Mouse (Mus musculus) forebrain, embryonic 16.5 days (tissue): Measurements from ENCODE around the gene Sfxn3. TPM values are rescaled to one million over a fixed set of nuclear protein-coding genes. Genes with fewer than 3 reads are reported as not detected.
A peak's percentile ranks its signal among the peaks of the same experiment; 100 is the strongest.
"Not testable (repeated sequence)": the region's sequence is repeated elsewhere in the genome, so short reads cannot be mapped to it uniquely, and the experiment has no call there.

Experiments used
- ATAC-seq: fragments of 200-750 bp; cut with Nextera tagmentation; 2 replicates; pipeline ENCODE4 v1.8.0; 2017; ENCODE audit warnings: mild to moderate bottlenecking, moderate library complexity
- H3K27ac ChIP-seq: fragments of 300-500 bp; sonication (generic); 2 replicates; pipeline ENCODE4 v1.5.1; 2014; ENCODE audit warnings: low read length, control low read depth
- H3K27me3 ChIP-seq: fragments of 300-500 bp; sonication (generic); replicated peaks from 2 replicates; pipeline ENCODE4 v1.6.1; 2014; ENCODE audit warnings: low read length; ENCODE audit not compliant: control insufficient read depth, insufficient read depth
- H3K36me3 ChIP-seq: fragments of 300-500 bp; sonication (generic); 2 replicates; pipeline ENCODE4 v1.6.1; 2014; ENCODE audit not compliant: control insufficient read depth, insufficient read depth
- H3K4me1 ChIP-seq: fragments of 300-500 bp; sonication (generic); replicated peaks from 2 replicates; pipeline ENCODE4 v1.6.1; 2014; ENCODE audit warnings: low read length; ENCODE audit not compliant: control insufficient read depth, insufficient read depth
- H3K4me2 ChIP-seq: fragments of 300-500 bp; sonication (generic); 2 replicates; pipeline ENCODE4 v1.6.1; 2014; ENCODE audit warnings: mild to moderate bottlenecking, low read length, control low read depth
- H3K4me3 ChIP-seq: fragments of 300-500 bp; sonication (generic); replicated peaks from 2 replicates; pipeline ENCODE4 v1.5.1; 2014; ENCODE audit warnings: mild to moderate bottlenecking, low read length, control low read depth
- H3K9ac ChIP-seq: fragments of 300-500 bp; sonication (generic); replicated peaks from 2 replicates; pipeline ENCODE4 v1.6.1; 2014; ENCODE audit warnings: low read depth, low read length, control low read depth
- H3K9me3 ChIP-seq: fragments of 300-500 bp; sonication (generic); 2 replicates; pipeline ENCODE4 v1.6.1; 2016; ENCODE audit warnings: low read length; ENCODE audit not compliant: control insufficient read depth
- WGBS: fragments of 180-500 bp; shearing (Covaris S2); extraction: QIAGEN DNeasy Blood & Tissue Kit; methylation state at CpG from one replicate; pipeline ENCODE4 v1.1.7; 2014; 5-methylcytosine and 5-hydroxymethylcytosine counted together
- polyA plus RNA-seq: library from polyadenylated mRNA; unstranded; fragments of >200 nt; fragmentation: Nextera tagmentation; extraction: Ambion mirVana; gene quantifications from 2 replicates; pipeline ENCODE4 v1.2.1, GENCODE M21; 2015

The Sfxn3 gene
- polyA plus RNA-seq, 1 experiment from 2014 or later: 80.3 TPM

DNA sequence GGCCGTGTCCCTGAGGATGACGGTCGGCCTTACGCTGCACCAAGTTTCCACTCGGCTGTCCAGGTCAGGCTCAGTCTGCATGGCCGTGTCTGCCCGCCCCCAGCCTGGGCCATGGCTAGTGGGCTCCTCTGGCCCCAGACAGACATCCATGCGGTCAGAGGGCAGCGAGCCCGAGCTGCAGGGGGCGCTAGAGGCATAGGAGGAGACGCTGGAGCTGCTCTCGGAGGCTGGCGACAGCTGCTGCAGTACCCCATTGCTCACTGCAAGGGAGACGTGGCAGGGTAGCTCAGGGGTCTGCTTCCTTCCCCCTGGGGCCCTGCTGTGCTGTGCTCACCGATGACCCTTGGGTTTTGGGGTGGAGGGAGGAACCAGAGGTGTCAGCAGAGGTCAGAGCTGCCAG lies 10.4 kb upstream of the Sfxn3 start:
- ATAC-seq: no peak
- no peaks in the 10 kb centered on the region for H3K27me3 ChIP-seq
- no peak overlapping the region for H3K27ac ChIP-seq
- H3K9me3 ChIP-seq: no peaks in the 10 kb centered on the region
- no peak overlapping the region for H3K9ac ChIP-seq
- 28% methylated on average over 16 of the region's 16 CpGs for WGBS
- no peaks in the 10 kb centered on the region for H3K36me3 ChIP-seq
- H3K4me2 ChIP-seq: no peak overlapping the region
- H3K4me3 ChIP-seq: no peak overlapping the region
- H3K4me1 ChIP-seq: 0 out of 2 replicates have a peak, but pooled peaks cover 2% of the 10 kb centered on the region

DNA sequence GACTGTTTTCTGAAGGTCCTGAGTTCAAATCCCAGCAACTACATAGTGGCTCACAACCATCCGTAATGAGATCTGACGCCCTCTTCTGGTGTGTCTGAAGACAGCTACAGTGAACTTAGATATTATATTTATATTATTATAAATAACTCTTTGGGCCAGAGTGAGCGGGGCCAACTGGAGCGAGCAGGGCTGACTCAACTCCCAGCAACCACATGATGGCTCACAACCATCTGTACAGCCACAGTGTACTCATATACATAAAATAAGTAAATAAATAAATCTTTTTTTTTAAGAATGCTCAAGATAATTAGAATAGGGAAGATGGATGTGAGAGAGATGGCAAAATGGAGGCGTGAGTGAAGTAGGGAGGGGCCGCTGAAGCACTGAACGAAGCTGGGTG lies 9.1 kb upstream of the Sfxn3 start:
- ATAC-seq: not testable (repeated sequence)
- 93% methylated on average over 7 of the region's 7 CpGs for WGBS

DNA sequence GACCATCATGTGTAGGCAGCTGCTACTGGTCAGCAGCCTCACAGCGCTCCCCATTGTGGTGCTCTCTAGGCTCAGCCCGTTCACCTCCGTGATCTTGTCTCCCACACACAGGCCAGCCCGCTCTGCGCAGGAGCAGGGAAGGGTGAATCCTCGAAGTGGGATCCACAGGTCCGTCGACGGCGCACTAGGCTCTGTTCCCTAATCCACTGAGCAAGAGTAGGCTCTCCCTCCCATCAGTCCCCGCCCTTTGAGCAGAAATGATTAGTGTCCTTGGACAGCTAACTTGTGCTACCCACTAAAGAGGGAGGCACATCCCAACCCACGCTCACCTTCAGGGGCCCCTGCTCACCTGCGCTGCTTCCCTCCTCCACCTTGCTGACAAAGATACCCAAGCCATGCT lies 7.1 kb upstream of the Sfxn3 start:
- no peak overlapping the region for H3K4me3 ChIP-seq
- H3K4me2 ChIP-seq: no peak overlapping the region
- WGBS: 62% methylated on average over 13 of the region's 13 CpGs
- H3K27ac ChIP-seq: no peak overlapping the region
- ATAC-seq: no peak
- H3K9me3 ChIP-seq: no peaks in the 10 kb centered on the region
- no peaks in the 10 kb centered on the region for H3K4me1 ChIP-seq
- no peaks in the 10 kb centered on the region for H3K36me3 ChIP-seq
- H3K27me3 ChIP-seq: no peaks in the 10 kb centered on the region
- no peak overlapping the region for H3K9ac ChIP-seq

More for the DNA sequence above, 9.1 kb upstream of the Sfxn3 start:
- H3K9me3 ChIP-seq, H3K27ac ChIP-seq, H3K4me3 ChIP-seq, H3K36me3 ChIP-seq, H3K4me1 ChIP-seq, H3K27me3 ChIP-seq, H3K4me2 ChIP-seq, H3K9ac ChIP-seq: not testable (repeated sequence)

DNA sequence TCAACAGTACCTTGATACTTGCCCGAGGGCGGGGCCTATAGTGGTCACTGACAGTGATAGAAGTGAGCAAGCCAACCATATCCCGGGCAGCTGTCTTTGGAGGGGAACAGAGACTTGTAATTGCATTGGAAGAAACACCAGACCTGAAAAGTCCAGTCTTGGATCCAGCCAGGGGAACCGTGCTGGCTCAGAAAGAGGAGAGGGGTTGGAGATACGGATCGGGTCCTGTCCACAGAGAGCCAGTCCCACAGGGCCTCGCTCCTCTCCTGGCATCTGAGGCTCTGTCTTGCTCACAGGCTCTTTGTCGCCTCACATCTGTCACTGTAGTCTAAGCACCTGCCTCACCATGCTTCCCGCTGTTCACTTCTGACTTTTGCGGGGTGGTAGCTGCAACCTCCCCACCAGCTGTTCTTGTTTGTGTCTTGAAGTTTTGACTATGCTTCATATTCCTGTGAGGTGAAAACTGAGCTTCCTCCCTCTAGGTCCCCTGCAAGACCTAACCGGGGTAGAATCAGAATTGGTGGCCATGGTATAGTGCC lies 2.8 kb upstream of the Sfxn3 start:
- ATAC-seq: no peak
- Histone ChIP-seq H3K4me3 (no peak overlapping the region), H3K27ac (no peak overlapping the region), H3K27me3 (no peaks in the 10 kb centered on the region), H3K9me3 (no peaks in the 10 kb centered on the region), H3K4me1 (peaks cover 28% of the 10 kb centered on the region), H3K36me3 (no peaks in the 10 kb centered on the region), H3K4me2 (no peak overlapping the region), H3K9ac (no peak overlapping the region)
- WGBS: 68% methylated on average over 11 of the region's 11 CpGs

DNA sequence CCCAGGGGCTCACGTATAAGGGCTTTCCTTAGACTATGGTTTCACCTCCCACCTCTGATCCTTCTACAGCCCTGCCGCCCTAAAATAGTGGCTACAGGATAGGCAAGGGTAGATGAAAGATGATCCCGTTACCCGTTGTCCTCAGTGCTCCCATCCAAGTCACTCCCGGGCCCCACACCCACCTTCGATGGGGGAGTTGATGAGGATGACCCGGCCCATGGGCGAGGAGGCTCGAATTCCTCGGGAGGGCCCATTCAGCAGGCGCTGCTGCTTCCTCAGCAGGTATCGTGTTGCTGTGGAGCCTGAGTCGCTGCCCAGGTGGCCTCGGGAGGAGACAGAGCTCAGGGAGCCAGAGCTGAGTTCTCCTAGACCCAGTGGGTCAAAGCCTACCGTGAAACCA lies 2.1 kb upstream of the Sfxn3 start:
- Histone ChIP-seq H3K4me1 (peaks cover 34% of the 10 kb centered on the region), H3K27me3 (no peaks in the 10 kb centered on the region), H3K9me3 (no peaks in the 10 kb centered on the region), H3K4me3 (no peak overlapping the region), H3K9ac (no peak overlapping the region), H3K27ac (no peak overlapping the region), H3K4me2 (no peak overlapping the region), H3K36me3 (no peaks in the 10 kb centered on the region)
- 52% methylated on average over 15 of the region's 15 CpGs for WGBS
- no peak for ATAC-seq

DNA sequence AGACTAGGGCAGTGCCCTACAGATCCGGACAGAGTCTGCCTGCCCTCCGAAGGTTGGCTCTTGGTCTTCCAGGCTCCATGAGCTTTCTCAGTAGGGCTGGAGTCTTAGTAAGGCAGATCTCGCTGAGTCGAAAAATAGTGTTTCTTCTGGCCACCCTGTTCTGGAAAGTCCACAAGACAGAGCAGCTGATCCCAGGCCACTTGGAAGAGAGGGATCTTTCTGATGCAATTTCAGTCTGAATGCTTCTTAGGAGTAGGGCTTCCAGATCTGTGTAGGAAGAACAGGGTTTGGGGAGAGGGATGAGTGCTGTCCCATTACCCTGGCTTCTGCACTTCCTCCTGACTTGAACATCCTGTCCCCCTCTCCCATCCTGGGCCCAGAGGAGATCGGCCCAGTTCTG lies 1.7 kb upstream of the Sfxn3 start, which contains the start of gene Pdzd7:
Pdzd7 (minus strand) TSS at position 67 of the 400 bp plus-strand sequence.
- Histone ChIP-seq H3K4me1 (peaks cover 37% of the 10 kb centered on the region), H3K4me2 (peak within 1 kb of the TSS; percentile 79), H3K9ac (peak within 1 kb of the TSS; percentile 49), H3K4me3 (peak within 1 kb of the TSS; percentile 44), H3K27ac (peak within 1 kb of the TSS; percentile 10; the same call in 1 of the 2 replicates), H3K9me3 (no peaks in the 10 kb centered on the region), H3K36me3 (peaks cover 1% of the 10 kb centered on the region; the same call in 1 of the 2 replicates), H3K27me3 (no peaks in the 10 kb centered on the region)
- 83% methylated on average over 5 of the region's 5 CpGs for WGBS
- no peak for ATAC-seq

DNA sequence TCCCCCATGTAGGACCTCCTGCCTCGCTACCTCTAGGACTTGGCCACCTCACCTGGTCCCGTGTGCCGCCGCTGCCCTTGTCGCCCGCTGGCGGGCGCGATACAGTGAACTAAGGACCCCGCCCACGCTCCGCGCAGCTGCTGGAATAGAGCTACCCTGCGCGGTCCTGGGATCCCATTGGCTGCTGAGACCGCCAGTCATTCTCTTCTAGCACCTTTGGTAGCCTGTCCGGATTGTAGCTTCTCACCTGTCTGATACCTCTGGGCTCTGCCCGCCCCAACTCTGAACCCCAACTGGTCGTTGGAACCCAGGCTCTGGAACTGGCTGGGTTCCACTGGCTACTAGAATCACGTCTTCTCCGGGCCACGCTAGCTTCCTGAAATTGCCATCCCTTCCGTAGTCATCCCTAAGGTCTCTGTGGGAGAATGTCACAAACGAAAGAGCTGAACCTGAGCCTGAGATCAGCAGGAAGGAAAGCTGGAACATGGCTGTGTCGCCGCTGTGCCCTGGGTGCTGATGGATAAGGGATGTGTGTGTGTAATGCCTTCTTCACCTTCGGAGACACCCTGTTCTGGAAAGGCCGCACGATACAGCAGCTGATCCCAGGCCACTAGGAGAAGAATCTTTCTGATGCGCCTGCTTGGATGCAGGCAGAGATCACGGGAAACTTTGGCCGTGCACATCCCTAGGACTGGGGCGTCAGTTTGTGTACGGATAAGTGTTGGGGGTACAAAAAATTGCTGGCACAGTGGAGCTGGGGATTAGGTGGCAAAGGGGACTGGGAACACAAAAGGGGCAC lies 581 bp upstream of the Sfxn3 start:
- Histone ChIP-seq H3K9ac (peak overlapping the region; percentile 49), H3K27me3 (no peaks in the 10 kb centered on the region), H3K4me3 (peak overlapping the region; percentile 44), H3K4me2 (peak overlapping the region; percentile 79), H3K4me1 (peaks cover 39% of the 10 kb centered on the region), H3K9me3 (no peaks in the 10 kb centered on the region), H3K27ac (peak overlapping the region; percentile 87), H3K36me3 (peaks cover 4% of the 10 kb centered on the region; the same call in 1 of the 2 replicates)
- WGBS: 1% methylated on average over 34 of the region's 34 CpGs
- peak; percentile 53 for ATAC-seq

DNA sequence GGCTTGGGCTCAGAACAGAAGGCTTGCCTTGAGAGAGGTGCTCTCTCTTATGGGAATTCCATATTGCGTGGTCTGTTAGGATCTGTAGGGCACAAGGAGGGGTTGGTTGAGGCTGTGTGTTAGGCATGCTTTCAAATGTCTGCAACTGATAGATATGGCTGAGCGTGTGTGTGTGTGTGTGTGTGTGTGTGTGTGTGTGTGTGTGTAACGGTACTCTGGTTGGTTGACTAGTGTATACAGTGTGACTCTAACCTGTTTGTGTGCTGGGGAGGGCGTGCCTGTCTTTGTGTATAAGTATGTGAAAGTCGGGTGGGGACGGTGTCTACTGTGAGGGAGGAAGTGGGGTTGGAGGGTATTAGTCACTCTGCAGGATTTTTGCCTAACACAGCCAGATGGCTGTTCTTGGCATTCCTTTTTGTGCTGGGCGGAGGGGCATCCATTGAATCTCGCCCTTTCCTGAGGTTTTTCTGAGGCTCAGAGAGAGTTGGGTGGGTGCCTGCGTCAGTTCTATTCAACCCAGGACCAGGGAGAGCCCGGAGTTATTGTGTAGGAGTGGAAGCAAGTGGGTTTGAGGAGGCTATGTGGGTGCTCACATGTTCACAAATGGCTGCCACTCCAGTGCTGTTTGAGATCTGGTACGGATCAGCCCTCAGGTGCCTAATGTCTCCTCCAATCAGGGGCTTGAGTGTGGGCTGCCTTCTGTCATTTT lies 786 bp downstream of the Sfxn3 start:
- Histone ChIP-seq H3K36me3 (peaks cover 10% of the 10 kb centered on the region; the same call in 1 of the 2 replicates), H3K4me2 (peak overlapping the region; percentile 79), H3K27ac (peak overlapping the region; percentile 87), H3K9me3 (no peaks in the 10 kb centered on the region), H3K9ac (peak overlapping the region; percentile 49), H3K27me3 (no peaks in the 10 kb centered on the region), H3K4me3 (peak overlapping the region; percentile 44), H3K4me1 (peaks cover 39% of the 10 kb centered on the region)
- 18% methylated on average over 11 of the region's 11 CpGs for WGBS
- peak; percentile 65 for ATAC-seq
